Mouse (Mus musculus): ENCODE measurements around the gene Hnrnpm. TPM values are rescaled to one million over a fixed set of nuclear protein-coding genes. Genes with fewer than 3 reads are reported as not detected.
"Not testable (repeated sequence)": the region's sequence is repeated elsewhere in the genome, so short reads cannot be mapped to it uniquely, and the experiment has no call there.

Hnrnpm gene
- polyA plus RNA-seq, 1 experiment from 2014 or later, result 441 TPM

- Histone ChIP-seq H3K4me1 (peaks cover 23% of the 10 kb centered on the region), H3K9ac (replicated peaks) (no peak overlapping the region), H3K4me3 (no peak overlapping the region), H3K27me3 (no peaks in the 10 kb centered on the region), H3K4me2 (replicated peaks) (no peak overlapping the region), H3K36me3 (peaks cover 20% of the 10 kb centered on the region), H3K27ac (replicated peaks) (no peak overlapping the region), H3K9me3 (no peaks in the 10 kb centered on the region)
- ATAC-seq (ENCODE audit: low FRiP score, low read depth), result no peak
- WGBS, result 92% methylated on average over 3 of the region's 3 CpGs
Observed at GRCm38 (mm10) chr17:33627281-33627680, 59.4 kb downstream of the Hnrnpm start.

GRCm38 (mm10) chr17:33613726-33614125 lies 72.9 kb downstream of the Hnrnpm start:
- not testable (repeated sequence) for H3K4me3 ChIP-seq; H3K27me3 ChIP-seq; H3K9me3 ChIP-seq; H3K9ac ChIP-seq (replicated peaks); H3K4me1 ChIP-seq; H3K27ac ChIP-seq (replicated peaks); H3K36me3 ChIP-seq; H3K4me2 ChIP-seq (replicated peaks); ATAC-seq (ENCODE audit: low FRiP score, low read depth)
- 82% methylated on average over 5 of the region's 5 CpGs for WGBS

- Histone ChIP-seq H3K4me2 (replicated peaks) (no peak overlapping the region), H3K36me3 (no peaks in the 10 kb centered on the region), H3K27ac (replicated peaks) (no peak overlapping the region), H3K9ac (replicated peaks) (no peak overlapping the region), H3K9me3 (no peaks in the 10 kb centered on the region), H3K27me3 (no peaks in the 10 kb centered on the region), H3K4me3 (no peak overlapping the region), H3K4me1 (no peaks in the 10 kb centered on the region)
- ATAC-seq (ENCODE audit: low FRiP score, low read depth), result no peak
- WGBS, result 87% methylated on average over 7 of the region's 7 CpGs
Observed at GRCm38 (mm10) chr17:33610548-33610947, 76.1 kb downstream of the Hnrnpm start.

GRCm38 (mm10) chr17:33607273-33607672 lies 79.4 kb downstream of the Hnrnpm start:
- H3K4me3 ChIP-seq, result no peak overlapping the region
- 83% methylated on average over 2 of the region's 2 CpGs for WGBS
- H3K9ac ChIP-seq (replicated peaks), result no peak overlapping the region
- H3K9me3 ChIP-seq, result no peaks in the 10 kb centered on the region
- no peak overlapping the region for H3K4me2 ChIP-seq (replicated peaks)
- H3K27ac ChIP-seq (replicated peaks), result no peak overlapping the region
- H3K4me1 ChIP-seq, result no peaks in the 10 kb centered on the region
- H3K27me3 ChIP-seq, result no peaks in the 10 kb centered on the region
- no peak for ATAC-seq (ENCODE audit: low FRiP score, low read depth)
- no peaks in the 10 kb centered on the region for H3K36me3 ChIP-seq

GRCm38 (mm10) chr17:33601947-33602346 lies 84.7 kb downstream of the Hnrnpm start:
- no peak for ATAC-seq (ENCODE audit: low FRiP score, low read depth)
- Histone ChIP-seq H3K4me1 (no peaks in the 10 kb centered on the region), H3K27me3 (no peaks in the 10 kb centered on the region), H3K36me3 (no peaks in the 10 kb centered on the region), H3K27ac (replicated peaks) (no peak overlapping the region), H3K4me2 (replicated peaks) (no peak overlapping the region), H3K9me3 (peaks cover 6% of the 10 kb centered on the region; the same call in 1 of the 2 replicates), H3K9ac (replicated peaks) (no peak overlapping the region), H3K4me3 (no peak overlapping the region)
- 85% methylated on average over 12 of the region's 12 CpGs for WGBS

GRCm38 (mm10) chr17:33600831-33601230 lies 85.8 kb downstream of the Hnrnpm start:
- no peak overlapping the region for H3K4me3 ChIP-seq
- H3K4me1 ChIP-seq, result no peaks in the 10 kb centered on the region
- no peaks in the 10 kb centered on the region for H3K36me3 ChIP-seq
- H3K4me2 ChIP-seq (replicated peaks), result no peak overlapping the region
- 76% methylated on average over 3 of the region's 3 CpGs for WGBS
- ATAC-seq (ENCODE audit: low FRiP score, low read depth), result no peak
- no peak overlapping the region for H3K9ac ChIP-seq (replicated peaks)
- peaks cover 6% of the 10 kb centered on the region; the same call in 1 of the 2 replicates for H3K9me3 ChIP-seq
- H3K27ac ChIP-seq (replicated peaks), result no peak overlapping the region
- H3K27me3 ChIP-seq, result no peaks in the 10 kb centered on the region

GRCm38 (mm10) chr17:33599836-33600475 lies 86.7 kb downstream of the Hnrnpm start:
- Histone ChIP-seq H3K4me3 (no peak overlapping the region), H3K36me3 (no peaks in the 10 kb centered on the region), H3K9ac (replicated peaks) (no peak overlapping the region), H3K4me2 (replicated peaks) (no peak overlapping the region), H3K4me1 (no peaks in the 10 kb centered on the region), H3K27ac (replicated peaks) (no peak overlapping the region), H3K27me3 (no peaks in the 10 kb centered on the region), H3K9me3 (peaks cover 6% of the 10 kb centered on the region; the same call in 1 of the 2 replicates)
- ATAC-seq (ENCODE audit: low FRiP score, low read depth), result no peak
- 88% methylated on average over 8 of the region's 8 CpGs for WGBS

GRCm38 (mm10) chr17:33598506-33598905 lies 88.2 kb downstream of the Hnrnpm start:
- Histone ChIP-seq H3K9ac (replicated peaks) (no peak overlapping the region), H3K9me3 (peaks cover 6% of the 10 kb centered on the region; the same call in 1 of the 2 replicates), H3K4me2 (replicated peaks) (no peak overlapping the region), H3K4me1 (no peaks in the 10 kb centered on the region), H3K4me3 (no peak overlapping the region), H3K36me3 (no peaks in the 10 kb centered on the region), H3K27me3 (no peaks in the 10 kb centered on the region), H3K27ac (replicated peaks) (no peak overlapping the region)
- ATAC-seq (ENCODE audit: low FRiP score, low read depth), result no peak
- 95% methylated on average over 5 of the region's 5 CpGs for WGBS

GRCm38 (mm10) chr17:33597271-33597670 lies 89.4 kb downstream of the Hnrnpm start:
- Histone ChIP-seq H3K4me2 (replicated peaks) (no peak overlapping the region), H3K4me3 (no peak overlapping the region), H3K4me1 (no peaks in the 10 kb centered on the region), H3K9ac (replicated peaks) (no peak overlapping the region), H3K27me3 (no peaks in the 10 kb centered on the region), H3K27ac (replicated peaks) (no peak overlapping the region), H3K9me3 (peaks cover 6% of the 10 kb centered on the region; the same call in 1 of the 2 replicates), H3K36me3 (no peaks in the 10 kb centered on the region)
- ATAC-seq (ENCODE audit: low FRiP score, low read depth), result no peak

Other genes starting within 250 kb of the Hnrnpm start
- gene Adamts10, start 162.7 kb downstream of the Hnrnpm start, polyA plus RNA-seq (2016; fragmentation: Nextera tagmentation; extraction: Ambion mirVana), result 51.3 and 59.4 TPM in 2 replicates
- 2.6 and 3.5 TPM in 2 replicates for gene Myo1f, start 131.2 kb downstream of the Hnrnpm start, polyA plus RNA-seq (2016; fragmentation: Nextera tagmentation; extraction: Ambion mirVana)
- 47.3 and 57.7 TPM in 2 replicates for gene Zfp414, start 57.8 kb downstream of the Hnrnpm start, polyA plus RNA-seq (2016; fragmentation: Nextera tagmentation; extraction: Ambion mirVana)
- 0.63 and 0.84 TPM in 2 replicates for gene Pram1, start 48.8 kb downstream of the Hnrnpm start, polyA plus RNA-seq (2016; fragmentation: Nextera tagmentation; extraction: Ambion mirVana)
- 46.7 and 52.2 TPM in 2 replicates for gene March2, start 31.8 kb upstream of the Hnrnpm start, polyA plus RNA-seq (2016; fragmentation: Nextera tagmentation; extraction: Ambion mirVana)
- gene Rab11b, start 73.7 kb upstream of the Hnrnpm start, polyA plus RNA-seq (2016; fragmentation: Nextera tagmentation; extraction: Ambion mirVana), result 422 and 447 TPM in 2 replicates
- 21.1 and 28.3 TPM in 2 replicates for gene Angptl4, start 95.0 kb upstream of the Hnrnpm start, polyA plus RNA-seq (2016; fragmentation: Nextera tagmentation; extraction: Ambion mirVana)
- 25.5 and 31.9 TPM in 2 replicates for gene Kank3, start 123.7 kb upstream of the Hnrnpm start, polyA plus RNA-seq (2016; fragmentation: Nextera tagmentation; extraction: Ambion mirVana)
- gene Rps28, start 137.7 kb upstream of the Hnrnpm start, polyA plus RNA-seq (2016; fragmentation: Nextera tagmentation; extraction: Ambion mirVana), result 613 and 671 TPM in 2 replicates
- 436 and 454 TPM in 2 replicates for gene Ndufa7, start 137.7 kb upstream of the Hnrnpm start, polyA plus RNA-seq (2016; fragmentation: Nextera tagmentation; extraction: Ambion mirVana)
- gene Cd320, start 156.2 kb upstream of the Hnrnpm start, polyA plus RNA-seq (2016; fragmentation: Nextera tagmentation; extraction: Ambion mirVana), result 59.8 and 63.5 TPM in 2 replicates
- not detected in 2 replicates for gene Gm7029, start 187.0 kb upstream of the Hnrnpm start, polyA plus RNA-seq (2016; fragmentation: Nextera tagmentation; extraction: Ambion mirVana)
- gene Kifc1, start 203.8 kb upstream of the Hnrnpm start, polyA plus RNA-seq (2016; fragmentation: Nextera tagmentation; extraction: Ambion mirVana), result 3.8 and 4.4 TPM in 2 replicates
- 0.23 and 0.38 TPM in 2 replicates for gene Platr17, start 218.3 kb upstream of the Hnrnpm start, polyA plus RNA-seq (2016; fragmentation: Nextera tagmentation; extraction: Ambion mirVana)
- gene Daxx, start 222.6 kb upstream of the Hnrnpm start, polyA plus RNA-seq (2016; fragmentation: Nextera tagmentation; extraction: Ambion mirVana), result 64.6 and 66.2 TPM in 2 replicates
- gene Tapbp, start 229.0 kb upstream of the Hnrnpm start, polyA plus RNA-seq (2016; fragmentation: Nextera tagmentation; extraction: Ambion mirVana), result 19.1 and 21.9 TPM in 2 replicates
- gene Zbtb22, start 229.0 kb upstream of the Hnrnpm start, polyA plus RNA-seq (2016; fragmentation: Nextera tagmentation; extraction: Ambion mirVana), result 21.8 and 25.3 TPM in 2 replicates
- 69.9 and 74.3 TPM in 2 replicates for gene Rgl2, start 242.7 kb upstream of the Hnrnpm start, polyA plus RNA-seq (2016; fragmentation: Nextera tagmentation; extraction: Ambion mirVana)

All from midbrain, embryonic 12.5 days (tissue).